Mouse (Mus musculus): ENCODE results near the gene Stard5. TPM values are rescaled to one million over a fixed set of nuclear protein-coding genes. Genes with fewer than 3 reads are reported as not detected.

Stard5 gene
- polyA plus RNA-seq, 1 experiment from 2014 or later: 35.4 TPM

Other genes with a start within 250 kb of the Stard5 start
- 0.15 and 0.63 TPM in 2 replicates for gene Tmc3, start 47.0 kb upstream of the Stard5 start, polyA plus RNA-seq (2016; fragmentation: Nextera tagmentation; extraction: Ambion mirVana)
- 1.8 and 2.0 TPM in 2 replicates for gene Il16, start 113.8 kb downstream of the Stard5 start, polyA plus RNA-seq (2016; fragmentation: Nextera tagmentation; extraction: Ambion mirVana)
- 4.6 and 5.6 TPM in 2 replicates for gene Cfap161, start 162.9 kb downstream of the Stard5 start, polyA plus RNA-seq (2016; fragmentation: Nextera tagmentation; extraction: Ambion mirVana)

Measured in heart, embryonic 12.5 days (tissue).